Mouse (Mus musculus): ENCODE measurements around the gene Kat2a.

The Kat2a gene

DNA sequence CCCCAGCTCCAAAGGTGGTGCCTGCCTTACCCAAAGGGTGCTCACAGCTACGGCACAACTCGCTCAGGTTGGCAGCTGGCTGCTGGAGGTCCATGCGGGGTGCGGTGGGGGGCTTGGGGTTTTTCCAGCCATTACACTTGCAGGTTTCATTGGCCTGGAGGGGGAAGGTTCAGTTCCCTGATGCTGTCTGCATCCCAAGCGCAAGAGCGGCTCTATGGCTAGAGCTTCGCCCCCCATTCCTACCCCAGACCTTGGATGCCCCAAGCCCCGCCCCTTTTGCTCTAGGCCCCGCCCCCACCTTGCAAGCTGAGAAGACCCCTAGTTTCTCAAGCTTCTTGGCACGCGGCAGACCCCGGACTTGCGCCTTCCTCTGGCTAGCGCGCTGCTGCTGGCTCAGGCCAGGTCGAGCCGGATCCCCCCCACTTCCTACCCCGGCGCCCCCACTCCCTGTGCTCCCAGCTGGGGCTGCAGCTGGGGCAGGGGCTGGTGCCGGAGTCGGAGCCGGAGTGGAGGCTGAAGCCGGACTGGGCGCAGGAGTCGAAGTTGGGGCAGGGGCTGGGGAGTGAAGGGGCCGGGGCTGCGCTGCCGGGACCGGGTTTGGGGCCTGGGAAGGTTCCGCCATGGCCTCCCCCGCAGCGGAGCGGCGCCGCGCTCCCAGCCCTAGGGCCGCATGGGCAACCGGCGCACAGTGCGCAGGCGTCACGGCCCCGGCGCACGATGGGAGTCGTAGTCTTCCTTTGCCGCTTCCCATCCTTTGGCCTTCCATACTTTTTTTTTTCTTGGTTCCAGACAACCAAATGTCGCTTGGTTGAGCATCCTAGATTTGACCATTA, at the start of gene Kat2a:
Gene Kat2a, minus strand, starts transcription at position 683 of the 833 bp plus-strand sequence.
- peak; percentile 88 for DNase-seq

DNA sequence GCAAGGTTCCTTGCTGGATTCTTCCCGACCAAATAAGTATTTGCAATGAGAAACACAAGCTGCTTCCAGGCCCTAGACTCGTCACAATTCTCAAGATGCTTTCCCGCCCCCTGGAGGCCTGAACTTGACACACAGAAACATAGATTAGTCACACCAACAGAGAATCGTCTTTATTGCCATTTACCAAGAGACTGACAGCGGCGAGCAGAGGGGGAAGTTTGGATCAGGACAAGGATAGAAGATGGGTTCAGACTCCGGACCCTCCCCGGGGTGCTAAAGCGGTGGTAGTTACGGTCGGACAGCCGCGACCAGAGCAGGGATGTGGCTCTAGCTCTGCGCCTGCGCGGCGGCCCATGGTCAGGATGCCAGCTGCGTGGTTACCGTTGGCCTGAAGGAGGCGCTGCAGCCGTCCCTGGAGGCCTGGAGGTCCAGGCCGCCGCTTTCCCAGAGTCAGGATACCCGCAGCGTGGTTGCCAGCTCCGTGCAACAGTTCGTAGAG, 49.3 kb upstream of the Kat2a start:
- peak; percentile 92 for DNase-seq

DNA sequence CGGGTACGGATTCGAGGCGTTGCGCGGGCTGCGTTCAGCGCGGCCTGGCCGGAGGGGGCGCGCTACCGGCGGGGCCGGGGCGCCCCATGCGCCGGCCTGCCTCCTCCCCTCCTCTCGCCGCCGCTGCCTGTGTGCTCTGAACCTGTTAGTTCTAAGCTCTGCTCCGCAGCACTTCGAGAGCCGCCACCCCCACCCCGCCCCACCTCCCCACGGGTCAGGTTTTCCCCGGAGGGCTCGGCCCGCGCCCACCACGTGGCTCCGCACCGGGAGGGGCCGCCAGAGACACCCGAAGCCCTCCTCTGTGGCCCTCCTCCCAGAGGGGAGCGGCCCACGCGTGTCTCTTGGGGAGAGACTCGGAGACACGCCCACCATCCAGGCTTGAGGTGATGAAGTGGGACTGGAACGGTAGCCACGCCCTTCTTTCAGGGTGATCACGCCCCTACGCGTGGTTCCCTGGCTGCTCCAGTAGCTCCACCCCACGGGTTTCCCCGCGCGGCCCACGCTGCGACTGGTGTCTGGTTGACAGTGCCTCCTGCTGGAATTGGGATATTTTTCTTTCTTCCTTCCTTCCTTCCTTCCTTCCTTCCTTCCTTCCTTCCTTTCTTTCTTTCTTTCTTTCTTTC, 47.5 kb upstream of the Kat2a start, which contains the start of gene Kcnh4:
Gene Kcnh4, minus strand, starts transcription at position 332 of the 623 bp plus-strand sequence.
- peak; percentile 81 for DNase-seq

DNA sequence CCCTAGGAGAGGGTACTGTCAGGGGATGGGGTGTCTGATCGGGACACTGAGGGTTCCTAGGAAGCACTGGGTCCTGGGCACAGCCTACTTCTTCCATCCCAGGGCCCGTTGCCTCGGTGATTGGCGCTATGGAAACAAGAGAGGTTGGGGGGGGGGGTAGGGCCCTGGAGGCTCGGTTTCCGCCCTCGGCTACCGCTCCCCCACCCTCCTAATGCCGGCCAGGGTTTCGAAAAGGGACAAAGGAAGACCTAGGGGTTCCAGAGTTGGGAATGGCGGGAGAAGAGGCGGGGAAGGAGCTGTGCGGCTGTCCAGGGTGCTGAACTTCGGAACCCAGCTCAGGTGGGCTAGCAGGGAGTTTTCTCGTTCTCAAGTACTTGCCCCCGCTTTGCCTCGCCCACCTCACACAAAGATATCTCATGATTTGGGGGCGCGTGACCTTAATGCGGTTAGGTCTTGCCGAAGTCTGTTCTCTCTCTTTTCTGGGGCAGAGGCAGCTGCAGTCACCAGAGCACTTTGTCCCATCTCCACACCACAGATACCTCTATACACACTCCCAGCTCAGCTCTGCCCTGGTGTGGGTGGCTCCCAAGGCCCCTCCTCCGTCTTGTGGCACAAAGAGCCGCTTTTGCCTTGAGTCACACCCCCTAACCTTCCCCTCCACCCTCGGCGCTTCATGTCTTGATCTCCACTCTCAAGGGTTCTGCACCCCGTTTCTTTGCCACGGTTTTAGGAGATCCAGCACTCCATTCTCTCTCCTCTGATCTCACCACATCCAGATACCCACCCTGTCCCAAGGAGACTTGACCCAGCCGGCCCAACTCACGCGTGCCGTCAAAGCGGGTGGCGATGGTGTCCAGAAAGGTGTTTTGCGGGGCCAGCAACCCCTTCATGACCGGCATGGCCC, 46.7 kb upstream of the Kat2a start:
- peak; percentile 73 for DNase-seq

DNA sequence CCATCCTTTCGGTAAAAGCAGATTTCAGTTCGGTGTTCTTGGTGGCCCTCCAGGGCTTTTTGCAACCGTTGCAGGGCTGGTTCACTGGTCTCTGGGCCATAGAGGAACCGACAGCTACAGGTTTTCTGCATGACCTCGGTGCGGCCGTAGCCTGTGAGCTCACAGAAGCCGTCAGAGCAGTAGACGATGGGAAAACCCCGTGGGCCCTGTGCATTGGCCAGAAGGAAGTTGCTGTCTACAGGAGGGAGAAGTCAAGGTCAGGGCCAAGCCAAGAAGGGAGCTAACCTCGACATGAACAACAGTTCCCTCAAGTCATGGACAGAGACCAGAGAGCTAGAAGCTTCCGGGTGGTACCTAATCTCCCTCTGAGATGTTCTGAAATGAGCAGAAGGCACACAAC, 45.3 kb upstream of the Kat2a start:
- DNase-seq, result no peak

DNA sequence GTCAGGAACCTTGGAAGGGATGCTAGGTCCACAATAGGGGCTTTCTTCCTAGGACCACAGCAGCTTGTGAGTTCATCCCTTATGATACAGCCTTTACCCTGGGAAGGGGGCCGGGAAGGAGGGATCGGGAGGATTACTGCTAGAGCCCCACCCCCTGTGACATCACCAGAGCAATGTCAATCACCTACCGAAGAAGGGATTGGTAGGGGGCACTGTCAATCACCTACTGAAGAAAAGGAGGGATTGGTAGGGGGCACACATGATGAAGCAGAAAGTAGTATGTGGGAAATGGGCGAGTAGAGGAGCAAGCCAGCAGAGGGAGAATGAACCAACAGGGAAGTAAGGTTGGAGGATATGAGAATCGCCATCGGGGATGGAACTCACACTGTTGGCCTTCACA, 44.2 kb upstream of the Kat2a start:
- DNase-seq, result peak; percentile 35

DNA sequence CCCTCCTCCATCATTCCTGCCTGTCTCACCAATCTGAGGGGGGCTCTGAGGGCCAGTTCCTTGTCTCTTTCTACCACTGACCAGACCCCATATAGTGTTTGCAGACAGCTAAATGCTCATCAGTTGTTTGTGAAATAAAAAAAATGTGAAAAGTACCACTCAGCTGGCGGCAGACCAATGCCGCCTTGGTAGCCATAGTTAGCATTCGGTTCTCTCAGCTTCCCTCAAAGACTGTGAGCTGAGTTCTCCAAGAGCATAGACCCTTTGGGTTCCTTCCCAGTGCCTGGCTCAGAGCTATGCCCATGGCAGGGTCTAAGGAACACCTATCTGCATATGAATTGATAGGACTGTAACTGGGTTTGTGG, 42.4 kb upstream of the Kat2a start:
- no peak for DNase-seq

DNA sequence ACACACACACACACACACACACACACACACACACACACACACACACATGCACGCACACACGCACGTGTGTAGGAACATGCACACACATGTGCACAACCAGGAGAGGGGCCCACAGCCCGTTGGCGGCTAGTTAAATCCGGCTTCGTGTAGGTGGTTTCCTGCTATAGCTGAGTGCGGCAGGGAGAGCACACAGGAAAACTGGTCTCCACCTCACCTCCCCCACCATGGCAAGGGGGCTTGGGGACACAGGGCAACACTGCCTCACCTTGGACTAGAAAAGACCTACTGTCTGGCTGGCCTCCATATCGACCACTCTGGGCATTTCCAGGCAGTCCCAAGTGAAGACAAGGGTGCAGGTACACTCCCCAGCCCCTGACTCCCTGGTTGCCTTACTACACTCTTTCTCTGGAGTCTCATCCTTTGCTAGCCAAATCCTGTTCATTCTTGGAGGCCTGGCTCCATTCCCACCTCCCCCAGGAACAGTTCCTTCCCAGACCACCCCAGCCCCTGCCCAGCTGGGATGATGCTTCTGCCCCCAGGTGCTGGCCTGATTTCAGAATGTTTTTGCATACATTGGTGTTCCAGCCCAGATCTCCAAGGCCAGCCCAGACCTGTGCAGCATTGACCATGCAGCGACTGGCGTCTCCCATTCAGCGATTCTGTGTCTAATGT, 41.9 kb upstream of the Kat2a start:
- no peak for DNase-seq

DNA sequence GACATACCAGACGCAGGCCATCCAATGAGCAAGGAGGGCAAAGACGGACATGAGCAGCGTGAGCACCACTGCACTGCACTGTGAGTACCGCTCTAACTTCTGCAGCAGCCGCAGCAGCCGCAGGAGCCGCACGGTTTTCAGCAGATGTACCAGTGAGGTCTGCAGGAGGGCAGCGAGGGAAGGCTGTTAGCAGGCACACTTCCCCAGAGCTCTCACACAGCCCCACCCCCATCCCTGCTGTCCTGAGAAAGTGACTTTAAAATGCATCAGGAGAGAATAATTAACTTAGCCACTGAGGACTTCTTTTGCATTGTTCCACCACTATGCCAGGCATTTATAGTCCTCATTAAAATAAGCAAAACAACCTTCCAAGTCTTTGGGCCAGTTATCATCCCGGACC, 40.0 kb upstream of the Kat2a start:
- no peak for DNase-seq

DNA sequence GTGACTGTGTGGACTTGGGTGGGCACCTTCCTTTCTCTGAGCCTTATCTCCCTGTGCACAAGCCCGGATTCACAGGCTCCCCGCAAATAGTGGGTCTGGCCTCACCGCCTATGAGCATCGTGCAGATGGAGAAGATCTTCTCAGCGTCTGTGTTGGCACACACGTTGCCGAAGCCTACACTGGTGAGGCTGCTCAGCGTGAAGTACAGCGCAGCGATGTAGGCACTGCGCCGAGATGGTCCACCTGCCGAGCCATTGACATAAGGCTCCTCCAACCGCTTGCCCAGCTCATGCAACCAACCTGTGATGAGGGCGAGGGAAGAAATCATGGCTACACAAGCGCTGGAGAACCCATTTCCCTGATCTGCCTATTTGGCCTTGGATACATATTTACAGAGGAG, 37.9 kb upstream of the Kat2a start:
- no peak for DNase-seq

DNA sequence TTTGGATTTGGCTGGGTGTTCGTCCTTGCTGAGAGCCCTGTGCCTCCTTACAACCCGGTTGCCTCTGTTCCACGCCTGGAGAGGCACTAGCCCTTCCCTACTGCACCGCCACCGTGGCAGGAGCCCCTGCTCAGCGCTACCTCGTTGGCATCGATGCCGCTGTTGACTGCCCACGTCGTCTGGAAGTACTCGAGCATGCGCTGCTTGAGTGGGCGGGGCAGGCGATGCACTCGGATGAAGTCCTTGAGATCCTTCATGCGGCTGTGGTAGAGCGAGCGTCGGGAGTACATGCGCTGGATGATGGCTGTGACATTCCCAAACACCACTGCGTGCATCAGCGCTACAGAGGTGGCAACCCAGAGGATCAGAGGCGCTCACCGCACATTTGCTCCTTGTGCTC, 37.2 kb upstream of the Kat2a start:
- no peak for DNase-seq

DNA sequence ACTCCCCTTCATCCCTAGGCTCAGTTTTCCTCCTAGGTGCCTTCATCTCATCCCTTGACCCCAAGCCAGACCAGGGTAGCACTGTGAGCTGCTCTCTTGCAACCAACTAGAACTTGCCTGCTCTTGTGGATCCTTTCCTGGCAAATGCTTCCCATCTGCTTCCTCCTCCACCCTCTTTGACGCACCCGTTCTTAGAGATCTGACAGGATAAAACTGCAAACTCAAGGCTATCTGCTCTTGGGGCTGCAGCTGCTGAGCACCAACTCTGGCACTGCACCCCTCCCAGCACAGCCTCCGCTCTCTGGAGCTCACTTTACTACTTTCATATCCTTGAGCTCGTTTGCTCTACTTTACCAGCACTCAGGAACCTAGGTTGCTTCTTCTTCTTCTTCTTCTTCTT, 36.4 kb upstream of the Kat2a start:
- DNase-seq, result no peak

DNA sequence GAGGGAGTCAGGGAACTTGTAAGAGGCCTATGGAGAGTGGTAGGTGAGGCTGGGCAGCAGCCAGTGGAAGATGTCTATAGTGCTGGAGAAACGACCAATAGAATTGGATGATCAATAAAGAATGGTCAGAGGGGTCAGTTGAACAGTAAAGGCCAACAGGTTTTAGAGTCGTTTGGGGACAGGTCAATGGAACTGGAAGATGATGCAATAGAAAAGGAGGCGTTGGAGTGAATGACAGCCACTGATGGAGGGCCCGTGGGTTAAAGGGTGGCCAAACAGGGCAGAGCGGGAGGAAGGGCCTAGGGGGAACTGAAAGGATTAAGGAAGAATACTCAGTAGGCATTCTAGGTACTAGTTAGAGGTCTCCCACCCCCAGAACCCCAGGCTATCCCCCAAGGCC, 34.8 kb upstream of the Kat2a start:
- no peak for DNase-seq

DNA sequence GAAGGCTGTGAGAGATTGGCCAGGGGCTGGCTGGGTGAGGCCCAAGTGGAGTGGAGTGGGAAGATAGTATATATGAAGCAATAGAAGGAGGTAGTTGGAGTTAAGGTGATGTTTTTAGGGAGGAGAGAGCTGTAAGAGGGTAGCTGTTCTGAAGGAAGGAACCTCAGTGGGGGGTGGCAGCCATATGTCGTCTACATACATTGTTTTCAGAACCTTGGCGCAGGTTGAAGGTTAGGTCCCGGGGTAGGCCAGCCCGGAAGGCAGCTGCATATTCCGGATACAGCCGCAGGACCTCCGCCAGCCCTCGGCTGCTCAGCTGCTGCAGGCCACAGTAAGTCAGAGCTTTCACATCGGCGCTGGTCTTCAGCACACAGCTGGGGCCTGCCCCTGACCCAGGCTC, 34.3 kb upstream of the Kat2a start:
- no peak for DNase-seq

DNA sequence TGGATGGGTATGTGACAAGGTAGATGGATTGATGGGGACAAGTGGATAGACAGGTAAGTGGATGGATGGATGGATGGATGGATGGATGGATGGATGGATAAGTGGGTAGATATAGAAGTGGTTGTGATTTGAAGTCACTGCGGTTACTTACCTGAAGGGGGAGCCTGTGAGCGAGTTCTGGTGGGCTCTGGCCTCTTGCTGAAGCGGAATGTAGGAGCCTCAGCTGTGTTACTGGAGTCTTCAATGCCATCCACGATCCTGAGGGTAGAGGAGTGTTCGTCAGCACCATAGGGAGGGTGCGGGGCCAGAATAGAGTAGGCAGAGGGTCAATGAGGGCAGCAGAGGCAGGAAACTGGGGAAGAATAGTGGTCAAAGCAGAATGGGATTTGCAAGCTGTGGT, 32.8 kb upstream of the Kat2a start:
- peak; percentile 77 for DNase-seq

DNA sequence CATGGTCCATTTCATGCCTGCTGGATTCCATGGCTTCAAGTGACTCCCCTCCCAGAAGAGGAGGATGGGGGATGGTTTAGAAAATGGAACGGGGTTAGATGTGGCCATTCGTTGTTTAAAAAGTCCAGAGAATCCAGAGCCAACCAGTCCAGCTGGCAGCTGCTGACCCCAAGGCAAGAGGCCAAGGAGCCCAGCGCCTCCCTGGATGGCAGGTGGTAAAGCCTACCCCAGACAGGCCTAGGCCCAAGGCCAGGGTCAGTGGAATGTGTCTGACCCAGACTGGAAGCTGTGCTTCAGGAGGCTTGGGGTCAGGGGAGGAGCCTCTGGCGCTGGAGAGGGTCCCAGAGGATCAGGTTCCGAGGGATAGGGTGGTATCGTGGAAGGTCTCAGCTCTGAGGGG, 29.1 kb upstream of the Kat2a start:
- DNase-seq, result no peak

DNA sequence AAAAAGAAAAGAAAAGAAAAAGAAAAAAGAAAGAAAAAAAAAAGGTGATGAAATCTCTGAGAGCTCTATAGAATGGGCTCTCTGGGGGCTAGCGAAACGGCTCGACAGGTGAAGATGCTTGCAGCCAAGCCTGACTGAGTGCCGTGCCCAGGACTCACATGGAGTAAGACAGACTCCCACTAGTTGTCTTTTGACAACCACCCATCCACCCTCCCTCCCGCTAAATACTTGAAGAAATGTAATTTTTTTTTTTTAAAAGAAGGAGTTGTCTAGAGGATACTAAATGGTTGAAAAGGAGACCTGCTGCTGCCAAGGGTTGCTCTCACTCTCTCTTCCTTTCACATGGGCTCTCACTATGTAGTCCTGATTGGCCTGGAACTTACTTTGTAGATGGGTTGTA, 26.5 kb upstream of the Kat2a start:
- DNase-seq, result no peak

DNA sequence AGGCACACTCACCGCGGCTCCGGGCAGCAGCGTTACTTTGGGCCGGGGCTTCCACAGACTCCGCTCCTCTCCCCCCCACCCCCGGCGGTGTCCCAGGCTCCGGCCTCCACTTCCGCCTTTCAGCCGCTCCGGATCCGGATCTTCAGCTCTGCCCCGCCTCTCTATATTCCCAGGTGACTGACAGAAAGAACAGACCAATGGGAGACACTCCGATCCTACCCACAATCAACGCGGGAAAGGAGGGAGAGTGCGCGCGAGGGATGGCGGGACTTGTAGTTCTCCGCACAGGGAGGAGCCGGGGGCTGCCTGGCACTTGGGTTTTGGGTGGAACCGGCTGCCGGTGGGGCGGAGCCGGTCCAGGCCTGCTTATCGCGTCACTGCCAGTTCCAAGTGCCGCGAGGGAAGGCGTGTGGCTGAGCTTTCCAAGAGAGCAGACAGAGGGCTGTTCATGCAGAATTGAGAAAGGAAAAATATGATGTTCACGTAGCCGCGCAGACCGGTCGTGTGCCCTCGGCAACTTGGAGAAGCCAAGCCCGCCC, 25.9 kb upstream of the Kat2a start, which contains the start of gene Rab5c:
Gene Rab5c, minus strand, starts transcription at position 150 of the 539 bp plus-strand sequence.
- DNase-seq, result peak; percentile 99

DNA sequence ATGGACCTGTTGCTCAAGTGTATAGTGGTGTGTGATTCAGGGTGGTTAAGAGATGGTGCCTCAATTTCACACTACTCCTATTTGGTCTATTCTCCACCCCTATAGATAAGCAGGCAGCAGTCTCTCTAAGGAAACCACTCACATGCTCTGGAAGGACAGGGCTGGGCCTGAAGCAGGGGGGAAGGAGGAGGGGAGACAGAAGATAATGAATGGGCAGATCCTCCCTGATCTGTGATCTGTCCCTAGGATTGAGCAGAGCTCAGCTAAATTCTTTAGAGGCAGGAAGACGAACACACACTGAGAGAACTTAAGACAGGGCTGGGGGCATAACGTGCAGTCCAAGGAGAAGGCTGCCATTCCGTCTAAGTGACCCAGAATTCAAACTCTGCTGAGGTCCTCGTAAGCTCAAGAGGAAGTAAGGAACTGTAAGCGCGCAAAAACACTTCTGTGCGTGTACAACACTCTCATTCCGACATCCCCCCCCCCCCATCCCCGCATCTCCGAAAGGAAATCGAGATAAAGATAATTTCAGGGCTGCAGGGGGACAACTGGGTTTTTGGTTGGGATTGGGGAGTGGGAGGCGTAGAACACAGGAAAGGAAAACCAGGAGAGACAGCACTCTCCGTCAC, 25.0 kb upstream of the Kat2a start:
- no peak for DNase-seq

DNA sequence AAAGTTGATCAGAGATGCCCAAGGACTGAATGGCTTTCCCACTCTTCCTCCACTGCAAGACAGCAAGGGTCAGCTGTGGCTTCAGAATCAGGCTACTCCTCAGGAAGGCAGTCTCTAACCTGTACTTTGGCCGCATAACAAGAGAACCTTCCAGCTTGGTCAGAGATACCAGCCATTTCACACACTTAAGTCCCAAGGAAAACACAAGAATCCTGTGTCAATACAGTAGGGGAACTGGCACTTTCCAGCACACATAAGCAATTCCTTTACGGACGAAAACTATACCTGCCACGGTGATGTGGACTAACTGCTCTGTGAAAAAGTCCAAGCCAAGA, 24.4 kb upstream of the Kat2a start:
- no peak for DNase-seq

DNA sequence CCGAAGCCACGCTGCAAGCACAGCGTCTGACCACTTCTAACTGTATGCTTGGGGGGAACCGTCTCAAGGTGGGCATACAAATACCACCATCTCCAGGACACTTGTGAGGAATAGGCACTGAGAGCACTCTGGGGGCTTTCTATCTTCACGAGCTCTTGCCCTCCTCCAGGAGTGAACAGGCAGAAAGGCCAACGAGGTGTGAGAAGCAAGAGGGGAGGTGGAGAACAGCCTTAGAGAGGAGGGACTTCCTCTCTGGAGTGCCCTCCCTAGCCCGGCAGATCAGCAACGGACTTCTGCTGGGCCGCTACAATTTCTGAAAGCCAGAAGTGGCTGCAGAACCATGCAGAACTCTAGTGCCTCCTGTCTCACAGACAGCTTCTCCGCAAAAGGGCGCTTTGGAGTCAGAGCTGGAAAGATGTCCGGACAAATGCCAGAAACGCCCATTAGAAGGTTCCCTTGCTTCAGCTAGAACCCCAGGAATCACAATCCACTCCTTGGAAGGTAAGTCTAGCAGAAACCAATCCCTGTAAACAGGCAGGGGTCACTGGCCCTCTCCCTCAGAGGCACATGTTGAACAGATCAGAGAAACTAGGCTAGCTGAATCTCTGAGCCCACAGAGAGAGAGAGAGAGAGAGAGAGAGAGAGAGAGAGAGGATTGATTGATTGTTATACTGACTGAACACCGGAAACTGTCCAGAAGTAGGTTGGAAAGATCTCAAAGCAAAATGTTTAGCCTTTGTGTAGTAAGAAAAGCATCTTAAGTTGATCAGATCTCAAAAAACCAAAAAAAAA, 23.9 kb upstream of the Kat2a start:
- DNase-seq, result no peak
